Mouse (Mus musculus) splenic B cell, adult 2 months (primary cell): ENCODE measurements around the gene Itpk1.

ENCODE experiments used
- DNase-seq: peaks from one replicate; pipeline ENCODE4 v3.0.0-alpha.2; 2011; ENCODE audit warnings: low read depth, low spot score
- H3K27me3 ChIP-seq: 2 replicates; pipeline ENCODE4 v1.6.1; 2012; ENCODE audit warnings: mild to moderate bottlenecking, low read length, moderate library complexity, mixed read lengths; ENCODE audit not compliant: control insufficient read depth, poor library complexity, insufficient read depth, severe bottlenecking
- H3K36me3 ChIP-seq: 2 replicates; pipeline ENCODE4 v1.6.1; 2012; ENCODE audit warnings: mild to moderate bottlenecking, low read length, moderate library complexity, mixed read lengths; ENCODE audit not compliant: control insufficient read depth, poor library complexity, insufficient read depth, severe bottlenecking

The Itpk1 gene

GRCm38 (mm10) chr12:102703921-102704408, 765 bp downstream of the Itpk1 start:
- no peaks in the 10 kb centered on the region for H3K27me3 ChIP-seq
- no peaks in the 10 kb centered on the region for H3K36me3 ChIP-seq
- DNase-seq: peak; percentile 41

- H3K36me3 ChIP-seq: no peaks in the 10 kb centered on the region
- H3K27me3 ChIP-seq: no peaks in the 10 kb centered on the region
- DNase-seq: no peak
These were observed 1.3 kb downstream of the Itpk1 start for GRCm38 (mm10) chr12:102703441-102703840.

GRCm38 (mm10) chr12:102703111-102703412, 1.7 kb downstream of the Itpk1 start:
- Histone ChIP-seq H3K27me3 (no peaks in the 10 kb centered on the region), H3K36me3 (no peaks in the 10 kb centered on the region)
- DNase-seq: no peak

DNA sequence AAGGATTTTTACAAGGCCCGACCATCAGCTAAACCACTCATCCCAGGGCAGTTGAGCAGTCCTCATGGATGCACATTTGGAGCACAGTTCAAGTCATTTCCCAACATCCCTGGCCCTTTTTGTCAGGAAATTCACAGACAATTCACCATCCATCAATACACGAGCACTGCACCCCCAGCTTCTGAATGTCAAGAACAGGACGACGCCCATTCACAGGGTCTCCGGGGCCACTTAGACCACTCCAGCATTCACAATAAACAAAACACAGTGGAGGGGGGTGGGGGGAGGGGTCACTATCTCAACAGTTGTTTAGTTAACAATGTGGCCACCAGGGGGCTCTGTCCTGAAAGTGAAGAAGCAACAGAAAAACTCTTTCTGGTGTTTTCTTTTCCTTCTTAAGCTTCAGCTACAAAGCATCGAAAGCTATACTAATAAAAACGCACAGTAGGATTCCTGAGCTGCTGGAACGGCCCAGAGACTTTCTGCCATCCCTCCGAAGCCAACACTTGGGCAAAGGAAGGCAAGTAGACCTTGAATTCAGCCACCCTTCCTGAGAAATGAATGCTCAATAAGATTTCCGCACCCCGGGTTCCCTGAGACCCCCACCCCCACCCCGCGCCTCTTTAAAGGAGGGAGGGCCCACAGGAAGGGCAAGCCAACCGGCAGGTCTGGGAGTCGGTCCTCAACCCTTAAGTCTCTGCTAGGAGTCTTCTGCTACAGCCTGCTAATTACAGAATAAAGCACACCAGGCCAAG, 2.2 kb downstream of the Itpk1 start:
- Histone ChIP-seq H3K27me3 (no peaks in the 10 kb centered on the region), H3K36me3 (no peaks in the 10 kb centered on the region)
- DNase-seq: peak; percentile 91

- no peak for DNase-seq
- Histone ChIP-seq H3K36me3 (no peaks in the 10 kb centered on the region), H3K27me3 (no peaks in the 10 kb centered on the region)
These were observed 3.0 kb downstream of the Itpk1 start for GRCm38 (mm10) chr12:102701691-102702207.

- no peak for DNase-seq
- H3K36me3 ChIP-seq: no peaks in the 10 kb centered on the region
- no peaks in the 10 kb centered on the region for H3K27me3 ChIP-seq
These were observed 4.3 kb downstream of the Itpk1 start for GRCm38 (mm10) chr12:102700453-102700852.

DNA sequence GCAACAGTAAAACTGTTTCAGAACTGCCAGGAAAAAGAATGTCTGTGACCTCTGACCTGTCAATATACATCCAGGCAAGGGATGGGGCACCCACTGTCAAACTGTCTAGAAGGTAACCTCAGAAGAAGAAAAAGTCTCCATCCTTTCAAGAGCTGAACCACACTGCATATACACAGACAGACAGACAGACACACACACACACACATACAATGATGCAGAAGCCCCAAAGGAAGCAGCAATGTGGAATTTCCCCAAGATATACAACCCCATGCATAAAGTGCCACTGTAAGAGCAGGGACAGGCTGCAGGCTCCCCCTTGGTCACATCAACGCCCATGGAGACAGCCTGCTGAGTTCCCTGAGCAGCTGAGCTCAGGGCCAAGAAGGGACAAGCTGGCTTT, 5.6 kb downstream of the Itpk1 start:
- no peaks in the 10 kb centered on the region for H3K36me3 ChIP-seq
- H3K27me3 ChIP-seq: no peaks in the 10 kb centered on the region
- no peak for DNase-seq

DNA sequence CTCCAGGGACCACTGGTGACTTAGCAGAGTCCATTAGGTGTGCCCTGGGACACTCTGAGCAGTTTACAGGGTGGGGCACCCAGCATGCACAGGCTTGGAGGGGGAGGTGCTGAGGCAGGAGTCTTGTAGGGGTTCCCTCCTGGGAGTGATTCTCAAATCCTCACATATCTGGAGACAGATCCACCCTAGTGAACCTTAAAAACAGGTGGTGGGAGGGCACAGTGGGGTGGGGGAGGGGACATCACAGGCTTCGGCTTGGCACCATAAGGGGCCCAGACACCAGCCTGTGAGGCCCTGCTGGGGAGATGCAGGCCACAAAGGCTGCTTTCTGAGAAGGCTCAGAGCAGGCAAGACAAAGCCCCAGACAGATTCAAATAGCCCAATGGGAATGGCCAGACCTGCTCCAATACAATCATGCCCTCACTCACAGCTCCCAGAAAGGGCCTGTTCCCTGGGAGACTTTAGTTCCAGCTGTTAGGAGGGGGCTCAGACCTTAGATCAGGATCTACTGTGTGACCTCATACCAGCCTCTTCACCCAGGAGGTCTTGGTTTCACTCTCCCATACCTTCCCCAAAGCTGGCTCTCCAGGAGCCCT, 6.5 kb downstream of the Itpk1 start:
- H3K36me3 ChIP-seq: no peaks in the 10 kb centered on the region
- no peak for DNase-seq

GRCm38 (mm10) chr12:102697381-102697780, 7.3 kb downstream of the Itpk1 start:
- no peak for DNase-seq

More for the DNA sequence above, 6.5 kb downstream of the Itpk1 start:
- no peaks in the 10 kb centered on the region for H3K27me3 ChIP-seq

GRCm38 (mm10) chr12:102696635-102697354, 7.9 kb downstream of the Itpk1 start:
- Histone ChIP-seq H3K27me3 (no peaks in the 10 kb centered on the region), H3K36me3 (no peaks in the 10 kb centered on the region)
- DNase-seq: no peak

More at GRCm38 (mm10) chr12:102697381-102697780, 7.3 kb downstream of the Itpk1 start:
- Histone ChIP-seq H3K27me3 (no peaks in the 10 kb centered on the region), H3K36me3 (no peaks in the 10 kb centered on the region)

DNA sequence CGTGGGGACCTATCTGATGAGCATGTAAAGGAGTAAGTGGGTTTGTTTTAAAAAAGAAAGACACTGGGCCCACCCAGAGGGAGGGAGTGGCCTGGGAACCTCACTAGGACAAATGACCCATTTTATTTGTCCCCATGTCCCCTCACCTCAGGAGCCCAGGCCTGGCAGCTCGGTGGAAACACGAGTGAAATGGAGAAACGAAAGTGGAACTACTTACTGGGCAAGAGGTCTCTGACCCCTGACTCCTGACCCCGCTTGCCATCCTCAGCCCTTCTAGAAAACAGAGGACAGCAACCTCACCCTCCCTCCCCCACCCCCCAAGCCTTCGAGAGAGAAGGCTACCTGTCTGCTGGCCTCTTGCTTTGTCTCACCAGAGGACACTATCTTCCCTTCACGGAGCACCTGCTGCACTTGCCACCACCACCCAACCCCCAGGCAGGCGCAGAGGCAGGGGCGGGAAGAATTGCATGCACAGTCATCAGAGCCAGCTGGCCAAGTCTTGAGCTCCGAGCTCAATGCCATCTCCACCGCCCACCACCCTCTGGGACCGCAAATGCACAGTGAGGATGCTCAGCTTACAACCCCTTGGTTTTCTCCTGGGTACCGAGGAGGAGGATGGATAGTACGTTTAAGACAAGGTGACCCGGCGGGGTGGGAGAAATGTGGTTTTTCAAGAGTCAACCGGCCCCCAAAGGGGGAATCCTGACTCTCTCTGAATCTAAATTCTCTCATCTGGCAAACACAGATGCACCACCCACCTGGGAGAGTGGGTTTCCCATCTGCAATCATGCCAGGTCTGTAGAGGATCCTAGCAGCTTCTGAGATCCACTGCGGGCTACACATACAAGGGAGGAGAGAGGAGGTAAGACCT, 9.1 kb downstream of the Itpk1 start:
- no peaks in the 10 kb centered on the region for H3K27me3 ChIP-seq
- no peak for DNase-seq

GRCm38 (mm10) chr12:102691761-102692160, 13.0 kb downstream of the Itpk1 start:
- DNase-seq: no peak

More for the DNA sequence above, 9.1 kb downstream of the Itpk1 start:
- H3K36me3 ChIP-seq: no peaks in the 10 kb centered on the region

DNA sequence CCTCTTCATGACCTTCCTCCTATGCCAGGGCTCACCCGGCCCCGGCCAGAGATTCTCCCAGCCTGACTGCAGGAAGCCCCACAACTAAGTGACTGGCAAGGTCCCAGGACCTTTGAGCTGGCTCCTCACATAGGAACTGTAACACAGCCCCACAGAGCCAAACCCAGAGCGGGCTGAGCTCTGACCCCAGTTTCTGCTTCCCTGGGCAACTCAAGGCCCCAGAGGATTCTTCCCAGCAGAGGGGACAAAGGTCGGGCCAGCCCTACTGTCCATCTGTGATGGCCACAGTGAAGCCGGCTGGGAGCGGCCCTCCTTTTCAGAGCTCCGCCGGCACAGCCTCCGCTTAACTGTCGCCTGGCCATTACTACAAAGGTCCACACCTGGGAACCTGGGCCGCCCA, 13.6 kb downstream of the Itpk1 start:
- Histone ChIP-seq H3K36me3 (no peaks in the 10 kb centered on the region), H3K27me3 (no peaks in the 10 kb centered on the region)
- no peak for DNase-seq

More at GRCm38 (mm10) chr12:102691761-102692160, 13.0 kb downstream of the Itpk1 start:
- no peaks in the 10 kb centered on the region for H3K36me3 ChIP-seq
- no peaks in the 10 kb centered on the region for H3K27me3 ChIP-seq
